Mouse (Mus musculus): Measurements from ENCODE around the gene Ccdc69. TPM values are rescaled to one million over a fixed set of nuclear protein-coding genes. Genes with fewer than 3 reads are reported as not detected.

The Ccdc69 gene
- polyA plus RNA-seq, 1 experiment from 2014 or later: 5.1 TPM

- WGBS: 79% methylated on average over 2 of the region's 2 CpGs
- no peak overlapping the region for H3K27ac ChIP-seq (replicated peaks)
- no peaks in the 10 kb centered on the region for H3K9me3 ChIP-seq (ENCODE audit: control insufficient read depth, low read length)
- H3K4me3 ChIP-seq (ENCODE audit: low read depth, low read length): no peak overlapping the region
- DNase-seq (ENCODE audit: low spot score) (no peak), ATAC-seq (ENCODE audit: low FRiP score, low TSS enrichment) (no peak)
- no peak overlapping the region for H3K9ac ChIP-seq (ENCODE audit: low read length)
- no peaks in the 10 kb centered on the region for H3K27me3 ChIP-seq (ENCODE audit: control insufficient read depth, insufficient read depth, low read length)
- H3K36me3 ChIP-seq (ENCODE audit: control insufficient read depth, insufficient read depth, low read length): peaks cover 9% of the 10 kb centered on the region
- no peak overlapping the region for H3K4me2 ChIP-seq (replicated peaks; ENCODE audit: low read depth)
- TF ChIP-seq CTCF (IDR thresholded peaks at IDR 0.05; ENCODE audit: low read depth) (no peak), EP300 (optimal IDR thresholded peaks at IDR 0.05) (no peak)
- peaks cover 11% of the 10 kb centered on the region for H3K4me1 ChIP-seq (replicated peaks; ENCODE audit: control insufficient read depth, insufficient read depth)
Observed at GRCm38 (mm10) chr11:55017201-55017600, 60.7 kb downstream of the Ccdc69 start.

- H3K36me3 ChIP-seq (ENCODE audit: control insufficient read depth, insufficient read depth, low read length): peaks cover 12% of the 10 kb centered on the region
- 80% methylated on average over 1 of the region's 1 CpGs for WGBS
- H3K4me2 ChIP-seq (replicated peaks; ENCODE audit: low read depth): no peak overlapping the region
- H3K9ac ChIP-seq (ENCODE audit: low read length): no peak overlapping the region
- no peak for TF ChIP-seq EP300 (optimal IDR thresholded peaks at IDR 0.05)
- no peak overlapping the region for H3K27ac ChIP-seq (replicated peaks)
- H3K27me3 ChIP-seq (ENCODE audit: control insufficient read depth, insufficient read depth, low read length): no peaks in the 10 kb centered on the region
- DNase-seq (ENCODE audit: low spot score) (no peak), ATAC-seq (ENCODE audit: low FRiP score, low TSS enrichment) (no peak)
- no peak overlapping the region for H3K4me3 ChIP-seq (ENCODE audit: low read depth, low read length)
- peaks cover 7% of the 10 kb centered on the region for H3K4me1 ChIP-seq (replicated peaks; ENCODE audit: control insufficient read depth, insufficient read depth)
- H3K9me3 ChIP-seq (ENCODE audit: control insufficient read depth, low read length): no peaks in the 10 kb centered on the region
Observed at GRCm38 (mm10) chr11:55016758-55017157, 61.2 kb downstream of the Ccdc69 start.

GRCm38 (mm10) chr11:55015831-55016241, 62.1 kb downstream of the Ccdc69 start:
- no peak for TF ChIP-seq CTCF (IDR thresholded peaks at IDR 0.05; ENCODE audit: low read depth)
- no peak for TF ChIP-seq EP300 (optimal IDR thresholded peaks at IDR 0.05)
- 0 out of 2 replicates have a peak overlapping the region, but pooled peaks have one; percentile 31 for H3K9ac ChIP-seq (ENCODE audit: low read length)
- WGBS: 60% methylated on average over 9 of the region's 9 CpGs
- H3K27me3 ChIP-seq (ENCODE audit: control insufficient read depth, insufficient read depth, low read length): no peaks in the 10 kb centered on the region
- DNase-seq (ENCODE audit: low spot score) (peak; percentile 49), ATAC-seq (ENCODE audit: low FRiP score, low TSS enrichment) (no peak)
- H3K9me3 ChIP-seq (ENCODE audit: control insufficient read depth, low read length): no peaks in the 10 kb centered on the region
- H3K27ac ChIP-seq (replicated peaks): no peak overlapping the region; the same call in 1 of the 2 replicates
- no peak overlapping the region for H3K4me3 ChIP-seq (ENCODE audit: low read depth, low read length)
- H3K36me3 ChIP-seq (ENCODE audit: control insufficient read depth, insufficient read depth, low read length): peaks cover 19% of the 10 kb centered on the region
- H3K4me1 ChIP-seq (replicated peaks; ENCODE audit: control insufficient read depth, insufficient read depth): no peaks in the 10 kb centered on the region; the same call in 1 of the 2 replicates
- no peak overlapping the region for H3K4me2 ChIP-seq (replicated peaks; ENCODE audit: low read depth)

- 78% methylated on average over 3 of the region's 3 CpGs for WGBS
- TF ChIP-seq EP300 (optimal IDR thresholded peaks at IDR 0.05) (no peak), CTCF (IDR thresholded peaks at IDR 0.05; ENCODE audit: low read depth) (no peak)
- Histone ChIP-seq H3K4me2 (replicated peaks; ENCODE audit: low read depth) (no peak overlapping the region), H3K36me3 (ENCODE audit: control insufficient read depth, insufficient read depth, low read length) (peaks cover 19% of the 10 kb centered on the region), H3K4me3 (ENCODE audit: low read depth, low read length) (no peak overlapping the region), H3K27me3 (ENCODE audit: control insufficient read depth, insufficient read depth, low read length) (no peaks in the 10 kb centered on the region), H3K27ac (replicated peaks) (no peak overlapping the region), H3K4me1 (replicated peaks; ENCODE audit: control insufficient read depth, insufficient read depth) (no peaks in the 10 kb centered on the region; the same call in 1 of the 2 replicates), H3K9me3 (ENCODE audit: control insufficient read depth, low read length) (no peaks in the 10 kb centered on the region), H3K9ac (ENCODE audit: low read length) (no peak overlapping the region)
- DNase-seq (ENCODE audit: low spot score) (no peak), ATAC-seq (ENCODE audit: low FRiP score, low TSS enrichment) (no peak)
Observed at GRCm38 (mm10) chr11:55015264-55015663, 62.7 kb downstream of the Ccdc69 start.

GRCm38 (mm10) chr11:55013802-55014201, 64.1 kb downstream of the Ccdc69 start:
- WGBS: 80% methylated on average over 6 of the region's 6 CpGs
- H3K4me2 ChIP-seq (replicated peaks; ENCODE audit: low read depth): no peak overlapping the region
- H3K9me3 ChIP-seq (ENCODE audit: control insufficient read depth, low read length): no peaks in the 10 kb centered on the region
- no peaks in the 10 kb centered on the region for H3K27me3 ChIP-seq (ENCODE audit: control insufficient read depth, insufficient read depth, low read length)
- DNase-seq (ENCODE audit: low spot score) (no peak), ATAC-seq (ENCODE audit: low FRiP score, low TSS enrichment) (no peak)
- H3K27ac ChIP-seq (replicated peaks): no peak overlapping the region
- no peak overlapping the region for H3K9ac ChIP-seq (ENCODE audit: low read length)
- no peaks in the 10 kb centered on the region for H3K4me1 ChIP-seq (replicated peaks; ENCODE audit: control insufficient read depth, insufficient read depth)
- TF ChIP-seq CTCF (IDR thresholded peaks at IDR 0.05; ENCODE audit: low read depth) (no peak), EP300 (optimal IDR thresholded peaks at IDR 0.05) (no peak)
- H3K36me3 ChIP-seq (ENCODE audit: control insufficient read depth, insufficient read depth, low read length): peaks cover 24% of the 10 kb centered on the region
- no peak overlapping the region for H3K4me3 ChIP-seq (ENCODE audit: low read depth, low read length)

GRCm38 (mm10) chr11:55012551-55013521, 65.1 kb downstream of the Ccdc69 start:
- Histone ChIP-seq H3K9ac (ENCODE audit: low read length) (no peak overlapping the region), H3K9me3 (ENCODE audit: control insufficient read depth, low read length) (no peaks in the 10 kb centered on the region), H3K27me3 (ENCODE audit: control insufficient read depth, insufficient read depth, low read length) (no peaks in the 10 kb centered on the region), H3K4me2 (replicated peaks; ENCODE audit: low read depth) (no peak overlapping the region), H3K27ac (replicated peaks) (no peak overlapping the region), H3K4me3 (ENCODE audit: low read depth, low read length) (no peak overlapping the region), H3K36me3 (ENCODE audit: control insufficient read depth, insufficient read depth, low read length) (peaks cover 27% of the 10 kb centered on the region), H3K4me1 (replicated peaks; ENCODE audit: control insufficient read depth, insufficient read depth) (no peaks in the 10 kb centered on the region)
- ATAC-seq (ENCODE audit: low FRiP score, low TSS enrichment) (peak; percentile 72), DNase-seq (ENCODE audit: low spot score) (peak; percentile 51)
- 72% methylated on average over 5 of the region's 5 CpGs for WGBS
- TF ChIP-seq CTCF (IDR thresholded peaks at IDR 0.05; ENCODE audit: low read depth) (peak; percentile 48), EP300 (optimal IDR thresholded peaks at IDR 0.05) (no peak)
